Mouse (Mus musculus): Measurements from ENCODE around the gene Aasdh.

DNA sequence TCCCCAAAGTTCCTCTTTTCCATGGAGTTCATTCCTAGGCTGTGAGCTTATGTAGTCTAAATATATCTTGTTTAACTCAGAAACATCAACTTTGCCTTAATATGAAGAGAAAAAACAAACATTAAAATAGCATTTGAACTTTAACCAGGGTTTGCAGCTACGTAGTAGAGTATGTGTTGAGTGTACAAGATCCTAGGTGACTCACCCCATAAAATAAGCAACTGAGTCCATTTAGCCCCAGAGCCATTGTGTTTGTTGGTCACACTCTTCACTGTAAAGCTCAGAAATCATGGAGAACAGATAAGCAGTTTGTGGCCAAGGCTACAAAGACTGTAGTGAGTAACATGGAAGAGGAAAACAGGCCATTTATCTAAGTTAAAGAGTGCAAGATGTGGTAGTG is 21.2 kb downstream of the Aasdh start:
- TF ChIP-seq POLR2A (IDR thresholded peaks at IDR 0.05; ENCODE audit: low read depth, low read length) (no peak), CTCF (conservative IDR thresholded peaks at IDR 0.05; ENCODE audit: insufficient read depth, insufficient read length, low read depth, low read length) (no peak)

Measured in kidney, adult 2 months (tissue).